Mouse (Mus musculus) gastrocnemius, postnatal 14 days (tissue): Measurements from ENCODE around the gene Vps35l. TPM values are rescaled to one million over a fixed set of nuclear protein-coding genes. Genes with fewer than 3 reads are reported as not detected.
A peak's percentile ranks its signal among the peaks of the same experiment; 100 is the strongest.

Source experiments
- DNase-seq: peaks from one replicate; pipeline ENCODE4 v3.0.0; 2021; ENCODE audit warnings: mixed read lengths
- intact Hi-C: fragments of 180-260 bp; cut with DNase I; formaldehyde crosslinking; loops from one replicate; pipeline ENCODE4 v1.15.1; 2025; ENCODE audit warnings: low total_unique reads
- long read RNA-seq, 2 experiments: library from polyadenylated mRNA; stranded (forward); transcript quantifications; one replicate each; pipeline ENCODE4 v2.0.0; 2021
- total RNA-seq, 2 experiments: library from RNA; stranded (reverse); gene quantifications; 2 replicates each; pipeline ENCODE4 v1.2.3; 2021

Vps35l gene
- total RNA-seq = 10 to 100 TPM; 21.2 to 24.2 TPM
- long read RNA-seq, experiment 1, full-length matches to known transcripts = 28 of 33 reads
- long read RNA-seq, experiment 1, partial matches to known transcripts = 3 of 33 reads
- long read RNA-seq, experiment 1, other reads (novel, unspliced or antisense) = 2 of 33 reads
- long read RNA-seq, experiment 2, full-length matches to known transcripts = 46 of 55 reads
- long read RNA-seq, experiment 2, partial matches to known transcripts = 7 of 55 reads
- long read RNA-seq, experiment 2, other reads (novel, unspliced or antisense) = 2 of 55 reads

GRCm38 (mm10) chr7:118739975-118740531 is at the start of gene Vps35l:
TSS of gene Vps35l (plus strand) at chr7:118740226.
- DNase-seq = peak; percentile 80
- intact Hi-C loops = no loop called here

DNA sequence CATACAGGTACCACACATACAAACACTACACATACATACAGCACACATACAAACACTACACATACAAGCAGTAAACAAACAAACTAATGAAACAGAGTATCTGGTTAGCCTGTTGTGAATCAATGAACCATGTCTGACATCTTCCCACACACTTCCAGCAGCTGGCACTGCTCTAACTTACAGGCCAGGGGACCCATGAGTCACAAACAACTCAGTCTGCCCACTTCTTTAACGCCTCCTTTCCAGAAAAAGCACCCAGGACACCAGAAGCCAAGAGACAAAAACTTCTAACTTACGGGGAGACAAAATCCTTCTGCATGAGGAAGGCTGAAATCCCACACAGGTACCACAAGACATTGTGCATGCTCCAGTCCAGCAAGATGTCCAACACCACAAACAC is 48.7 kb upstream of the Vps35l start:
- no peak for DNase-seq
- intact Hi-C loops = no loop called here

DNA sequence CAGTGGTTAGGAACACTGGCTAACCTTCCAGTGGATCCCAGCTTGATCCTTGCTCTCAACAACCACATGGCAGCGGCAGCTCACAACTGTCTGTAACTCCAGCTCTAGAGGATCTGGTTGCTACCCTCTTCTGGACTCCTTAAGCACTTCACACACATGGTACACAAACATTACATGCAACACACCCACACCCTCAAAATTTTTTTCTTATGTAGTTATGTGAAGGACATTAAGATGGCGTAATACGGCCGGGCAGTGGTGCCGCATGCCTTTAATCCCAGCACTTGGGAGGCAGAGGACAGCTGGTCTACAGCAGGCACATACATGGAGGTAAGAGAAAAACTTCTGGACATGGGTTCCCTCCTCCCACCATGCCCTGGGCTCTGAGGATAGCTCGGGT is 43.9 kb upstream of the Vps35l start:
- no peak for DNase-seq
- intact Hi-C loops = no loop called here

- intact Hi-C loops = no loop called here
- no peak for DNase-seq
Observed at GRCm38 (mm10) chr7:118697168-118697567, 42.9 kb upstream of the Vps35l start.

- DNase-seq = no peak
- intact Hi-C loops = no loop called here
Observed at GRCm38 (mm10) chr7:118698882-118699281, 41.1 kb upstream of the Vps35l start.

DNA sequence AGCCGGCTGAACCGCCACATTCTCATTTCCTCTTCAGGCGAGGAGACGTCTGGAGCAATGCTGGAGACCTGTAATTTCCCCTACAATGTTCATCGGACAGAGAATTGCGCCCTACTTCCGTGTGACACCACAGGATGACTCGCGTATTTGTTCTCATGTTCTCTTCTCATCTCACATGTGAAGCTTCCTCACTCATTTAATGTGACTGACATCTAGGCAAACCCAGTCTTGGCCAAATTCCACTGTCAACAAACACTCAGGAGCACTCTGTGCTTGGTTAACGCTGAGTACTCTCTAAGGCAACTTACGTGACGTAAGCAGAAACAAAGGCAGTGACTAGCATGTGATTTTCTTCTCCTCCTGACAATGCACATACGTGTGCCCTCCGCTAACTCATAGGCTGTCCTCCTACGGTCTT is 36.9 kb upstream of the Vps35l start:
- no peak for DNase-seq
- intact Hi-C loops = no loop called here

GRCm38 (mm10) chr7:118704001-118704850 is 35.8 kb upstream of the Vps35l start:
- DNase-seq = no peak
- intact Hi-C loops = no loop called here

DNA sequence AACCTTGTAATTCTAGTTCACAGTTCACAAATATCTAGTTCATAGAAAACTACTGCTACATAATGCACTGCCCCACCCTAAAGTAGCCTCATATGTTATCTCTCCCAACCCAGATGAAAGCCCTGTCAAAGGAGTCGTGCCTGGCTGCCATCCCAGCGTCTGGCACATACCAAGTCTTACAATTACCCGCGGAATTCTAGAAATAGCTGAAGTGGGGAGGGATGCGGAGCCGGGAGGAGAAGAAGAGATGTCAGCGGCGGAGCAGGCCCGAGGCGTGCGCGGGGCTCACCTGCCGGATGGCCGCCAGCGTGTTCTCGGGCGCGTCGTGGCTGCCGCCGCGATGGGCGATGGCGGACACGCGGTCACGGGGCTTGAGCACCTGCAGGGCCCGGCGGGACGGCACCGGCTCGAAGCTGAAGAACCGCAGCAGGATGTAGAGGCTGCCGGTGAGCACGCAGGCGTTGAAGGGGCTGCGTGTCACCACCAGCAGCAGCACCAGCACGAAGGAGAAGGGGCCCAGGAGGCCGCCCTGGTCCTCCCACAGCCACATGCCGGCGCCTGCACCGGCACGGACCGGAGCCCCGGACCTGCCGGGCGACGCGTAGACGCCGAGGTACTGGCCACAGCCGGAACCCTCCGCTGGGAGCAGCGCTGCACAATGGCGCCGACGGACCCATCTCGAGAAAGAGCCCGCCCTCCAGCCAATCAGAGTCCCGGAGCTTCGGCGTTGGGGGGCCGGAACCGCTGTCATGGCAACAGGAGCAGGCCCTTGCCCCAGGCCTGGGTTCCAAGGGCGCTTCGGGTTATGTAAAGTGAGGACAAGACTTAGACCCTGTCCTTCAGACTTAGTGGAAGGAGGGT is 34.7 kb upstream of the Vps35l start, which contains the start of gene Gde1:
TSS of gene Gde1 (minus strand) at position 678 of the 861 bp plus-strand sequence.
- DNase-seq = peak; percentile 91
- intact Hi-C loops = no loop called here

- intact Hi-C loops = no loop called here
- DNase-seq = no peak
Observed at GRCm38 (mm10) chr7:118706051-118706450, 34.0 kb upstream of the Vps35l start.

DNA sequence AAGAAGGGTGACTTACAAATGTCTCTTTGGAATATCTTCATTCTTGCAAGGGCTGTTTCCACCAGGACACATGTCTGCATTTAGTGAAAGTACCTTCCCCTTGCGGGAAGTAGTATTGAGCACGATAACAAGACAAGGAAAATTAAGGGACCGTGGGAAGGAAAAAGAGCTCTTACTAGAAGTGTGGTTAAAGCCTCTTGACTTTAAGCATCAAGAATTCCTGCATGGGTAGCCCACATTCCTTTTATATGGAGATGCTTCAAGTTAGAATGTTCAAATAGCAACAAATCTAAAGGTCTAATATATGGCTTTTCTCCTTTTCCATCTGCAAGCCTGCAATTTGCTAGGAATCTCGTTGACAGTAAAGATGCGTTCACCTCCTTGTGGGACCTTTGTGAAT is 33.5 kb upstream of the Vps35l start:
- DNase-seq = no peak
- intact Hi-C loops = no loop called here

GRCm38 (mm10) chr7:118707216-118707615 is 32.8 kb upstream of the Vps35l start:
- DNase-seq = no peak
- intact Hi-C loops = no loop called here

- no peak for DNase-seq
- intact Hi-C loops = no loop called here
Observed at GRCm38 (mm10) chr7:118708002-118708401, 32.0 kb upstream of the Vps35l start.

DNA sequence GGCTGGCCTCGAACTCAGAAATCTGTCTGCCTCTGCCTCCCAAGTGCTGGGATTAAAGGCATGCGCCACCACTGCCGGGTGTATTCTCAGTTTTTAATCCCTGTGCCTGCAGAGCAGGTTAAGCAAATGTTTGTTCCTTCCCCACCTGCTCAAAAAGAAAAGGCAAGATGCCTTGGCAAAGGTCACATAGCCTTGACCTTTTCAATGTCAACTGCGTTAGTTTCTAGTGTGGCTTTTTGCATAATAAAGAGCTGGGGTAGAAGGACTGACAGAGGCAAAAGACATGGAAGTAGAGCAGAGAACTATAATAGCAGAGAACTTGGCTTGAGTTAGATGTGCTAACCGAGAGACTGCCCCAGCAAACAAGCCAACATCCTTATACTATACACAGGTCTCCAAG is 29.2 kb upstream of the Vps35l start:
- DNase-seq = no peak
- intact Hi-C loops = no loop called here

DNA sequence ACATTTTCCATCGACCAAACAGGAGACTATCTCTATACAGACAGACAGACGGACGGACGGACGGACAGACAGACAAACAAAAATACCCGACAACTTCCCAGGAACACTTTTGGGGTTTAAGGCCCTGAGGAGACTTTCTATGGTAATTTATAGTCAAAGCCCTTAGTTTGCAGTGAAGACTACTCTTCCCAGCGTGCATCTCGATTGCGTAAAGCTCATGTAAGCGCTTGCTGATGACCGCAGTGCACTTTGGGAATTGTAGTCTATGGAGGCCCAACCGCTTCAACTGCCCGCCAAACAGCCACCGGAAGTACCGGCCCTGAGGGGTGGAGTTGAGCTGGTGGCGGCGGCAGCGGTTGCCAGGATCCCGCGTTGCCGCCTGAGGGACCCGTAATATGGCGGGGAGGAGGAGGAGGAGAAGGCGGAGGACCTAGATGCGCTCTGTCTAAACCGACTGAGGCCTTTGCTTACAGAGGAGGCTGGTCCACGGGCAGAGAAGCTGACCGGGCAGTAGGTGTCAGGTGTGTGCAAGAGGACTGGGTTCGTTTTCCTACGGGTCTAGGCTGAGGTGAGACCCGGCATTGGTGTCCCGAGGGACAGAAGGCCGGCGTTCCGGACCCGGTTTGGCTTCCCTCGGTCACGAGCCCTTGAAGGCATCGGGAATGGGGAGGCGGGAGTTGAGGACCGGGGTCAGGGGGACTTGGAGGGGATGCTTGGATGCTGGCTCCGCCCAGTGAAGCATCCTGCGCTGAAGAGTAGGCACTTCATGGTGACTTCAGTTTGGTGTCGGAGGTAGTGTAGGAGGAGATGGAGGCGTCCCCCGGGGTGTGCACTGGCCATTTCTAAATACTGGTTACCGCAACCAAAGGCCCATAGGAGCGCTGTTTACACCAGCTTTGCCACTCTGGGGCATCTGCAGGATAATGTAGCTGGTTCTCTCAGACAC is 27.5 kb upstream of the Vps35l start, which contains the start of gene Ccp110:
TSS of gene Ccp110 (plus strand) at position 325 of the 946 bp plus-strand sequence.
- intact Hi-C loops = no loop called here
- DNase-seq = peak; percentile 93

DNA sequence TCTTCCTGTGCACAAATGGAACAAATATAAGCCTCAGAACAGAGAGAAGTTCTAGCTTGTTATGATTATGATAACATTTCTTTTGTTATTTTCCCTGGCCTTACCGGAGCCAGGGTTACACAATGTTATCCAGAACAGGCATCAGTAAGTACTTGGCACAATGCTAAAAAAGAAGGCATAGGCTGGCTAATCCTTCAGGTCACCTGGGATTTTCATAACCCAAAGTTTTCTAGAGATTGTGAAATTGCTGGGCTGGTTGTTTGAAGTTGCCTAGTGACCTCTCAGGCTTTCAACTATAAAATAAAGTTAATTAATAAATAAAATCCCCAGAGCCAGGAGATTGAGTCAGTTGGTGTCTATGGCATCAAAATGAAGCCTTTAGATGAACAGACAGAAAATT is 25.2 kb upstream of the Vps35l start:
- intact Hi-C loops = no loop called here
- no peak for DNase-seq

DNA sequence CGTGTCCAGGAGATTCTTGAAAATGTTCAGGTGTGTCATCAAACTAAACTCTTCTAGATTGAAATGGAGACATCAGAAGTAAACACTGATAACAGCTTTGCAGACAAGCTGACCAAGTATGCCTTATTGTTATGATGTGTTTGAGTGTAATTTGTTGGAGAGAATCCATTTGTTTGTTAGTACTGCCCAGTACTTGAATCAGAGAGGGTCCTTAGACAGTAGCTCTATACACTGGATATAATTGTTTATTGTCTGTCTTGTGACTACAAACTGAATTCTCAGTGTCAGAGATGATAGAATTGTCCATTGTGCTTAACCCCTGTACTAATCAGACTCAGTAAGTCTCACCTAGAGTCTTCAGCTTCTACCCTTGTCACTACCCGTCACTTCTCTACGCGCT is 22.0 kb upstream of the Vps35l start:
- no peak for DNase-seq
- intact Hi-C loops = no loop called here

- intact Hi-C loops = no loop called here
- no peak for DNase-seq
Observed at GRCm38 (mm10) chr7:118723927-118724326, 16.1 kb upstream of the Vps35l start.

- intact Hi-C loops = no loop called here
- no peak for DNase-seq
Observed at GRCm38 (mm10) chr7:118725459-118725858, 14.6 kb upstream of the Vps35l start.
